Mouse (Mus musculus): Measurements from ENCODE around the gene Sufu.

GRCm38 (mm10) chr19:46502471-46503166, 105.9 kb downstream of the Sufu start:
- 0 out of 2 replicates have a peak, but pooled peaks have one; percentile 38 for TF ChIP-seq GATA1 (IDR thresholded peaks at IDR 0.05; ENCODE audit: low read length)
- TF ChIP-seq TAL1 (IDR thresholded peaks at IDR 0.05; ENCODE audit: low read length): no peak

Data from erythroblast, embryonic 14.5 days (primary cell).